Mouse (Mus musculus): ENCODE data around the gene Atp6v1g1. TPM values are rescaled to one million over a fixed set of nuclear protein-coding genes. Genes with fewer than 3 reads are reported as not detected.
A peak's percentile ranks its signal among the peaks of the same experiment; 100 is the strongest.

The Atp6v1g1 gene
- total RNA-seq, 4 experiments from 2014 or later, result 268 to 323 (median 295) TPM

DNA sequence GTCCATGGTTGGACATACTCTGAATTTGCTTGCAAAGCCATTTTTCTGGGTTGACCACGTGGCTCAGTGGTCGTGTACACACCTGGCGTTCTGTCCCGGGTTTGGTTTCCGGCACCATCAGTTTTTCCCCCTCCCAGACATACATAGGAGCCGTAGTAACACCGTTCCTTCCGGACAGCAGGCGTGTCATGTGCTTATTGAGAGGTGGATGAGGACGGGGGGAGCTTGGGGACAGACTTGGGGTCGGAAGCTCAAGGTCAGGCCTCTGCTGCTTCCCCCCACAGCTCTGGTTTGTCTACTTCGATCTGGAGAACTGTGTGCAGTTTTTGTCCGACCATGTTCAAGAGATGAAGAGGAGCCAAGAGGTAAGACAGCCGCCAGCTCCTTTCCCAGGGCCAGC lies 35.1 kb downstream of the Atp6v1g1 start:
- no peak for DNase-seq (ENCODE audit: low spot score in 2 of 2)

DNA sequence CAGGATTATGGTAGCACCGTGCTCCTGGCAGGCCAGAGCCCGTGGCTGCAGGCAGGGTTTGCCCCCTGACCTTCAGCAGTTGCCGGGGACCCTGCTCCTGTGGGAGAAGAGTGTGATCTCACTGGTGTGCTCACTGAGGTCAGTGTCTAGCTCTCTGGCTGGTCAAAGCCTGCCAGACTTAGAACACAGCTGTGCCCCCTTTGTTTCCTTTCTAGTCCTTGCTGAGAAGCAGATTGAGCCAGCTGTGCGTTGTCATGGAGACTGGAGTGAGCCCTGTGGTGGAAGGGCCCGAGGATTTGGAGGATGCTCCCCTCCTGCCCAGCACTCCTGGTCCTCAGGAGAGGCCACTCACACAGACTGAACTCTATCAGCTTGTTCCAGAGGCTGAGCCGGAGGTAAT lies 35.5 kb downstream of the Atp6v1g1 start:
- no peak for DNase-seq (ENCODE audit: low spot score in 2 of 2)

DNA sequence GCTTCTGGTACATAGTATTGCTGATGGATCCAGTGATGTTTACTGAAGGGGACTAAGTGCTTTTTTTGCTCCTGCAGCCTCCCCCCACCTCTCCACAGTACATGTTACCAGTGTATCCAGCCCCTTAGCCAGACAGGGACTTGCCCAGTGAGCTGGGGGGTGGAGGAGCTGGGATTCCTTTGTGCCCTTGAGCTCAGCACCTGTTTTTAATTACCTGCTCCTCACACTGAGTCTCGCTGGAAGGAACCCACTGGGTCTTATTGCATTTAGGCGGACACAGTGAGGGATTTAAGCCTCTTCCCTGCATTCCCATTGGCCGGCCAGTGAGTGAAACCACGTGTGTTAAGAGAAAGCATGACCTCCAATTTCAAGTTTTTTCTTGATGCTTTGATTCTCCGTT lies 38.0 kb downstream of the Atp6v1g1 start:
- no peak for DNase-seq (ENCODE audit: low spot score in 2 of 2)

DNA sequence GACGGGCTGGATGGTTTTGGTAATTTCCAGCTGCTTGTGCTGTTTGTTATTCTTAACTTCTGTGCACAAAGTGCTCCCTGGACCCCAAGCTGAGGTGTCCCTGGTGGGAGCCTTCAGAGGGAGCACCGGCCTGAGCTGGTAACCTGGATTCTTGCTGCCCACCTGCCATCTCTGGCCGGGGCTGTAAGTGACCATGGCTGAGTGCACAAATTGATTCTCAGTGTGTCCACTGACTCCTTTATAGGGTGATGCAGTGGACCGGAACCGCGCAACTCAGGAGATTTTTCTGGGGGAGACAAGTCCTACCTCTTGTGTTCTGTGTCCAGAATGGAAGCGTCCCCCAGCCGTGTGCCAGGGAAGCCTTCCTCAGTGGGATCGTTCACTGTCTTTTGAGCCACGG lies 40.6 kb downstream of the Atp6v1g1 start:
- DNase-seq (ENCODE audit: low spot score in 2 of 2), result no peak

DNA sequence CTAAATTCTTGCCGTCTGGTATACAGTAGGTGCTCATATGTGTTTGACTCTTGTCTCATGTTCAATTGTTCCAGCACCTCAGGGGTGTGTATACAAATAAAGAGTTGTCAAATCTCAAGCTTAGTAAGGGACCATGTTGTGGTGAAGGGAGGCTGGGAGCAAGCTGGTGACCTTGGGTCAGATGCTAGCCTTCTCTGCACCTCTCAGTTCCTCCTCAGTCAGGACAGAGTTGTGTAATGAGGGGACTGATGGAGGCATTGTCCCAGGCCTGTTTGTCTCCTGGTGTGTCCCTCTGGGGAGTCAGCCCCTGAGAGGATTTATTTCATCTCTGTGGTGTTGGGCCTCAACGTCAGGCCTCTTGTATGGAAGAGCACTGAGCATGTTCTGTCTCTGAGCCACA lies 41.7 kb downstream of the Atp6v1g1 start:
- no peak for DNase-seq (ENCODE audit: low spot score in 2 of 2)

DNA sequence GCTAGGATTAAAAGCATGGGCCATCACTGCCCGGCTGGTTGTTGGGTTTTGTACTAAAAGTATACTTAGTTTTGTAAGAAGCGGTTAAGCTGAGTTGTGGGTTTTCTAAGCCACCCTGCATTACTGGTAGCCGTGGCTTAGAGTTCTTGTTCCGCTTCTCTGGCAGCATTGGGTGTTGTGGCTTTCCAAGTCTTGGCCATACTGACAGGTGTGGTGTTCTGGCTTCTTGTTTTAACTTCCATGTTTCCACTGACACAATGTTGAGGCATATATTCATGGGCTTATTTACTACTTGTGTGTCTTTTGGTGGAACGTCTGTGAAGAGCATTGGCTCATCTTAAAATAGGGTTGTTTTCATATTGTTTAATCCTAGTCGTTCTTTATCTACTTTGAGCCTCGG lies 45.4 kb downstream of the Atp6v1g1 start:
- no peak for DNase-seq (ENCODE audit: low spot score in 2 of 2)

DNA sequence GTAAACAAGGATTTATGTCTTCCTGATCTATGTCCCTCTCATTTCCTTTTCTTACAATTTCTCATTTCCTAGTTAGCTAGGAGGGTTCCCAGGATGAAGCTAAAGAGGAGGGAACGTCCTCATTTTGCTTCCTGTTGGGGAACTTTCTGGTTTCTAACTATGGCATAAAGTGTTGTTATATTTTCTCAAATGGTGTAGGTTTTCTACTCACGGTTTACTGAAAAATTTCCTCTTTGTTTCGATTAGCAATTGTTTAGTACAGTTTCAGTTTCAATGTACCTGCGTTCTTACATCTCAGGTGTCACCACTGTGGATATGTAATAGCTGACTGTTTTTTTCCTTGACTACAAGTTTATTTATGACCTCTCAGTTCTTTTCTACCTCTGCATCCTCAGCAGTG lies 46.0 kb downstream of the Atp6v1g1 start:
- DNase-seq (ENCODE audit: low spot score in 2 of 2), result no peak

DNA sequence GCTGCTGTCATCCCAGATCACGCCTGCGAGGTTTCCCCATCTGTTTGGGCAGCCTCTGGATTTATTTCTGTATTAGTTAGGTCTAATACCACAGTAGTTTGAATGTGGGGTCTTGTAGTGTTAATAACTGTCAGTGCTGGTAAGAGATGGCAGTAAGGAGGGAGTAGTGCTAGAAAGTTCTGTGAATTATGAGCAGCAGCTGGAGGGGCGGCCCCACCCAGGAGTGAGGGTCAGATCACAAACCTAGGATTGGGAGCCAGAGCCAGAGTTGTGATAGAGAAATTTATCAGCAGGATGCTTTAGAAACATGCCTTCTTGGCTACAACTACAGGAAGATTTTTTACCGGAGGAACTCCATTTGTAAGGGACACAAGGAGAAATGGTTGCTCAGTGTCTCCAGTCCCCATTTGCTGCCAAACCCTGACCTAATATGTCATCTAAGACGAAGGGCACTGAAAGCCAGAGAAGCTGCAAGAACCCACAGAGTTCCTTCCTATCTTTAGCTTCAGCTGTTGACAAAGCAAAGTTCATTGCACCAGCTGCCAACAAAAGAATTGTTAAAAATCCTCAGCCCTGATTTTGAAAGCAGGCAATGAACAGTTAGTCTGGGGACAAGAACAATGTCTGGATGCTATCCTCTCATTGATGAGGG lies 50.0 kb downstream of the Atp6v1g1 start:
- DNase-seq (ENCODE audit: low spot score in 2 of 2), result peak; percentile 13 to 23

DNA sequence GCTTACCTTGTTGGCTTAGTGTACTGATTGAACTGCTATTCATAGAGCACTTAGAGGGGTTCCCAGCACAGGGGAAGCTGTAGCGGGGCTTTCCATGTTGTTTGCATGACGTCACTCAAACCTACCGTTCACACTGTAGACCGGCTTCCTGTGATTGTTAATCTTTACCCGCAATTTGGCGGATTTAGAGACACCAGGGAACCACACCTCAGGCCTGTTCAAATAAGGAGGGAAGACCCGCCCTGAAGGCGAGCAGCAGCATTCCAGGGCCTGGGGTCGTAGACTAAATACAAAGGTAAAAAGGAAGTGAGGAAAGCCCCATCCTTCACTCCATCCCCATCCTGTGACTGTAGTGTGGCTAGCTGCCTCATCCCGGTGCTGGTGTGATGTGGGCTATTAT lies 50.7 kb downstream of the Atp6v1g1 start:
- DNase-seq (ENCODE audit: low spot score in 2 of 2), result no peak

DNA sequence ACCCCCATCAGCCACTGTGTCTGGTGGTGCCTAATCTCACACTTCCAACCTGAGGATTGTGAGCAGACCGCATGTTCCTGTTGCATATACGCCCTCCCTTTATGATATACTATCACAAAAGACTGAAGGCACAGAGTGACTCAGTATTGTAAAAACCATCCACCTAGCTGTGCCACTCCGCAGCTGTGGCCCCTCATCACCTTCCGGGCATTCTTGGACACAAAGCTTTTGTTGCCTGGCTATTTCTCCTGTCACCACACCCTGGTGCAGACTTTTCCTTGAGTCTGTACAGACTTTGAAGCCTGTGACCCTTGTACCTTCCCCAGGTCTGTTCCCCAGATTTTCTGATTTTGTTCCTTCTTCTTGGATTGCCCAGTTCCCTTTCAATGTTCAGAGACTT lies 51.4 kb downstream of the Atp6v1g1 start:
- no peak for DNase-seq (ENCODE audit: low spot score in 2 of 2)

Other genes starting within 250 kb of the Atp6v1g1 start
- gene Orm1, start 200.2 kb upstream of the Atp6v1g1 start, total RNA-seq (2022), result 1 to 10 TPM in 3 of 4 experiments, not detected in 1; 1.8 to 4.2 (median 2.1) TPM
- gene Orm3, start 188.6 kb upstream of the Atp6v1g1 start, total RNA-seq (2022), result not detected
- gene Orm2, start 182.3 kb upstream of the Atp6v1g1 start, total RNA-seq (2022), result 1 to 10 TPM in 1 of 4 experiments, not detected in 3; 1.3 TPM
- gene Akna, start 141.4 kb upstream of the Atp6v1g1 start, total RNA-seq (2022), result 1 to 10 TPM in 2 of 4 experiments, under 1 TPM in 2; 0.68 to 1.4 (median 0.96) TPM
- 1 to 10 TPM; 2.5 to 4.4 (median 4.0) TPM for gene Whrn, start 48.8 kb upstream of the Atp6v1g1 start, total RNA-seq (2022)
- 10 to 100 TPM; 18.9 to 20.8 (median 20.1) TPM for gene Tmem268, start 14.0 kb downstream of the Atp6v1g1 start, total RNA-seq (2022)
- not detected for gene Gm11213, start 60.5 kb downstream of the Atp6v1g1 start, total RNA-seq (2022)
- gene Tex48, start 77.7 kb downstream of the Atp6v1g1 start, total RNA-seq (2022), result not detected
- not detected for gene Gm11214, start 118.6 kb downstream of the Atp6v1g1 start, total RNA-seq (2022)
- gene Tnfsf15, start 200.3 kb downstream of the Atp6v1g1 start, total RNA-seq (2022), result under 1 TPM in 1 of 4 experiments, not detected in 3; 0.09 TPM